Mouse (Mus musculus) left cerebral cortex, postnatal 25 days (tissue): ENCODE results near the gene Klrb1b. TPM values are rescaled to one million over a fixed set of nuclear protein-coding genes. Genes with fewer than 3 reads are reported as not detected.
"Not testable (repeated sequence)": the region's sequence is repeated elsewhere in the genome, so short reads cannot be mapped to it uniquely, and the experiment has no call there.

Experiments used
- DNase-seq, 2 experiments: peaks; one replicate each; pipeline ENCODE4 v3.0.0; 2022; ENCODE audit warnings: low spot score in 2 of 2, mixed read lengths in 1 of 2
- intact Hi-C: fragments of 180-260 bp; cut with DNase I; formaldehyde crosslinking; loops from one replicate; pipeline ENCODE4 v1.15.1; 2025
- total RNA-seq, 2 experiments: library from RNA; stranded (reverse); gene quantifications; 2 replicates each; pipeline ENCODE4 v1.2.3; 2021

Klrb1b gene
- total RNA-seq, 2 experiments from 2014 or later = not detected

GRCm38 (mm10) chr6:128804823-128805640 lies 21.1 kb downstream of the Klrb1b start:
- DNase-seq = peak; percentile 35 to 55
- intact Hi-C loops = not testable (repeated sequence)

- peak; percentile 94 to 98 for DNase-seq
- intact Hi-C loops = loop anchor here (1.0 kb wide), 2 partner anchors 35 to 39 kb away; no protein-coding TSS in a partner anchor
These were observed 22.9 kb downstream of the Klrb1b start for GRCm38 (mm10) chr6:128802999-128803857.

GRCm38 (mm10) chr6:128802557-128802956 lies 23.6 kb downstream of the Klrb1b start:
- no peak for DNase-seq
- intact Hi-C loops = no loop called here

- intact Hi-C loops, DNase-seq: not testable (repeated sequence)
These were observed 25.4 kb downstream of the Klrb1b start for GRCm38 (mm10) chr6:128800696-128801095.

- intact Hi-C loops = no loop called here
- no peak for DNase-seq
These were observed 26.2 kb downstream of the Klrb1b start for GRCm38 (mm10) chr6:128799896-128800270.

- peak; percentile 86 to 92 for DNase-seq
- intact Hi-C loops = not testable (repeated sequence)
These were observed 26.8 kb downstream of the Klrb1b start for GRCm38 (mm10) chr6:128799144-128799895.

GRCm38 (mm10) chr6:128798772-128799143 lies 27.4 kb downstream of the Klrb1b start:
- intact Hi-C loops = not testable (repeated sequence)
- peak; percentile 78 to 89 for DNase-seq

- peak in 1 of 2 experiments; percentile 24 for DNase-seq
- intact Hi-C loops = no loop called here
These were observed 28.0 kb downstream of the Klrb1b start for GRCm38 (mm10) chr6:128797936-128798771.

- DNase-seq = no peak
- intact Hi-C loops = no loop called here
These were observed 28.8 kb downstream of the Klrb1b start for GRCm38 (mm10) chr6:128797185-128797905.

GRCm38 (mm10) chr6:128796321-128796955 lies 29.7 kb downstream of the Klrb1b start:
- intact Hi-C loops = no loop called here
- no peak for DNase-seq

- intact Hi-C loops = no loop called here
- DNase-seq = no peak
These were observed 32.4 kb downstream of the Klrb1b start for GRCm38 (mm10) chr6:128793734-128794133.

- DNase-seq, intact Hi-C loops: not testable (repeated sequence)
These were observed 35.6 kb downstream of the Klrb1b start for GRCm38 (mm10) chr6:128790491-128790994.

GRCm38 (mm10) chr6:128789115-128789514 lies 37.0 kb downstream of the Klrb1b start, which contains the start of gene Klrb1c:
Gene Klrb1c, minus strand, starts transcription at chr6:128789215.
- intact Hi-C loops = no loop called here
- DNase-seq = no peak

GRCm38 (mm10) chr6:128788517-128788916 lies 37.6 kb downstream of the Klrb1b start:
- DNase-seq = no peak
- intact Hi-C loops = no loop called here

GRCm38 (mm10) chr6:128786396-128786795 lies 39.7 kb downstream of the Klrb1b start:
- intact Hi-C loops, DNase-seq: not testable (repeated sequence)

- intact Hi-C loops = loop anchor here (10.0 kb wide), 1 partner anchor 765 kb away; the partner anchor contains the start of gene Gabarapl1
- DNase-seq = no peak
These were observed 56.5 kb downstream of the Klrb1b start for GRCm38 (mm10) chr6:128769481-128770253.

- intact Hi-C loops = loop anchor here (10.0 kb wide), 1 partner anchor 767 kb away; the partner anchor contains the start of gene Gabarapl1
- DNase-seq = no peak
These were observed 58.1 kb downstream of the Klrb1b start for GRCm38 (mm10) chr6:128768047-128768446.
